Mouse (Mus musculus) liver, postnatal 0 days (tissue): Measurements from ENCODE around the gene Gatb.

Source experiments
- CTCF ChIP-seq: sonication (generic); IDR thresholded peaks from 2 replicates; pipeline ENCODE4 v1.5.1; 2016; ENCODE audit warnings: antibody characterized with exemption, low read depth
- EP300 ChIP-seq: IDR thresholded peaks from 2 replicates; pipeline ENCODE4 v1.6.1; 2016; ENCODE audit warnings: antibody characterized with exemption, low read depth, mild to moderate bottlenecking

GRCm38 (mm10) chr3:85641751-85642150, 67.8 kb downstream of the Gatb start:
- TF ChIP-seq EP300 (no peak), CTCF (no peak)
